Mouse (Mus musculus) layer of hippocampus, adult 9-11 months (tissue): ENCODE data around the gene Vps53.

Experiments used
- DNase-seq: peaks from one replicate; pipeline ENCODE4 v3.0.0; 2022

Vps53 gene

GRCm38 (mm10) chr11:76106551-76107496 lies 72.6 kb downstream of the Vps53 start:
- DNase-seq = no peak

DNA sequence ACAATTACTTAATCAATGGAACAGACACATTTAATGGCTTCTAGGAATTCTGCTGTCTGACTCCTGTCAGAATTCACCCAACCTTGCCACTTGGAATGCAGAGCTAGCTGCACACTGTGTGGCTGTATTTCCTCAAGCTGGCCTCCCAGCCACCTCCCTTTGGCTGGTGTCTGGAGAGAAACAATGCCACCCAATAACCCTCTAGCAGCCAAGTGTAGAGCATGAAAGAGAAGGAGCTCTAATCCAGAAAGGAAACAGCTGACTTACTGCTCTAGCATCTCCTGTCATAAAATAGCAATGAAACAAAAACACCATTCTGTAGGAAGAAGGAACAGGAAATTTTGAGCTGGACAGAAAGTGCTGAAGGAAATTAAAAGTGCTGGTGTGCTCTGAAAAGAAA lies 78.3 kb downstream of the Vps53 start:
- DNase-seq = no peak

DNA sequence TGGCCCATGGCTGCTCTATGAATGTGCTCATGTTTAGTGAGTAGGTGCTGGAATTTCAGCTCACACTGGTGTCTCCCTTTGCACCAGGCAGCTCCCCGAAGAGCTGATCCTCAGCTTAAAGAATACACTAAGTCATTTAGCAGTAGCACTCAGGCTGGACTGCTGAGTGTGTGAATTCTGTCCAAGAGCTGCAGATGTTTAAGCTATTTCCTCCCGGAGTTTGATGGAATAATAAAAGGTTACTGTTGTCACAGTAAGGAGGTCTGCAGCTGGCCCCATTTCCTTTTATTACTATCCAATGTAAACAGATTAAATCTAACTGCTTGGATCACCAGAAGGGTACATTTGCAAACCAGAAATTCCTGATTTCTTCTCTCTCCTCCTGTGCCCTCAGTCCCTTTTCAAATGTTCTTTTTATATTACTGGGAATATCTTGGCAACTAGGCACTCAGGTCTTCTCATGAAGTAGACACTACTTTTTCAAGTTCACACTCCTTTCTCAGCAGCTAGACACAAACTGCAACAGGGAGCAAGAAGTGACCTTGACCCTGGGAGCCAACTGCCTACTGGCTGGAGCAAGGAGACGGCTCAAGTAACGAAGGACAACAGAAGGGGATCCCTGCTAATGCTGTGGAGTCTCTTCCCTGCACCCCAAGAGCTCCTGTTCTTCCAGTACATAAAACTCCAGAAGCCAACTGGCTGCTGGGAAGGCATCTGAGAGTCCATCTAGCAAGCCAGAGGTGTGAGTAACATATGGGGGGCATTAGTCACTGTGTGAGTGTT lies 80.1 kb downstream of the Vps53 start:
- DNase-seq = no peak

- no peak for DNase-seq
Measured at GRCm38 (mm10) chr11:76093610-76094009, 85.8 kb downstream of the Vps53 start.

- no peak for DNase-seq
Measured at GRCm38 (mm10) chr11:76089776-76090175, 89.7 kb downstream of the Vps53 start.

- no peak for DNase-seq
Measured at GRCm38 (mm10) chr11:76088506-76088905, 90.9 kb downstream of the Vps53 start.

DNA sequence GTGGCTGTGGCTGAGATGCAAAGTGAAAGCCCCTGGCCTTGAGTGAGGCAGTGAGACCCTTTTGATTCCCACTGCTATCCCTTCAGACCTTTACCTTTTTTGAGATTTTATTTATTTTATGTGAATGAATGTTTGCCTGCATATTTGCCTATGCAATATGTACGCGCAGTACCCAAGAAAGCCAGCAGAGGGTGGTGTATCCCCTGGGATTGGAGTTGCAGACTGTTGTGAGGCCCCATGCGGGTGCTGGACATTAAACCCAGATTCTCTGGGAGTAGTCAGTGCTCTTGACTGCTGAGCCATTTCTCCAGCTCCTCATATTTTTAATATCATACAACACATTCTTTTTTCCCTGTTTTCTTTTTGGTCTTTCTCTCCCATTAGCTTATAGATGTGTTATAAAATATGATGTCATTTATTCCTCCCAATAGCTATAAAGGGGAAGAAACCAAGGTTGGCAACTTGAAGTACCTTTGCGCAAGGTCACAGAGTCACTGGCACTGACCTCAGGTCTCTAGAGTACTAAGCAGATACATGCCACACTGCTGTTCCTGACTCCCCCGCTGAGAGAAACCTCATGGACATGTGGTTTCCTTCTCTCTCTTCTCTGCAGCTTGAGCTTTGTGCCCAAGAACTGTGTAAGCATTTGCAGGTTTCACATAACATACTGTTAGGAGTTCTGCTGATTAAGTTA lies 93.4 kb downstream of the Vps53 start:
- DNase-seq = no peak

DNA sequence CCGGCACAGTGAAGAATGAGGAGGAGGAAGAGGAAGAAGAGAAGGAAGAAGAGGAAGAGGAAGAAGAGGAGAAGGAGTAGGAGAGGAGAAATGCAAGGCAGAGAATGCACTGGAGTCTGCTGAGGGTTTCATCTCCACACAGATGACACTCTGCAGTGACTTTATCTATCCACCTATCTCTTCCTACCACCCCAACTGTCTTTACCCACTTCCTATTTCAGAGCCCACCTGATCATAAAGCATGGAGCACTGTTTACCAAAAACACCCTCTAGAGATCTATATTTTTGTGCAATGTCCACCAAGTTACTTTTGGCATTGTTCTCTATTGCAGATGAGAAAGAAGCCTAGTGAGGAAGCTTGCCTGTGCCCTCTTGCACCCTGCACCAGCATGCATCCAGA lies 94.5 kb downstream of the Vps53 start:
- no peak for DNase-seq

DNA sequence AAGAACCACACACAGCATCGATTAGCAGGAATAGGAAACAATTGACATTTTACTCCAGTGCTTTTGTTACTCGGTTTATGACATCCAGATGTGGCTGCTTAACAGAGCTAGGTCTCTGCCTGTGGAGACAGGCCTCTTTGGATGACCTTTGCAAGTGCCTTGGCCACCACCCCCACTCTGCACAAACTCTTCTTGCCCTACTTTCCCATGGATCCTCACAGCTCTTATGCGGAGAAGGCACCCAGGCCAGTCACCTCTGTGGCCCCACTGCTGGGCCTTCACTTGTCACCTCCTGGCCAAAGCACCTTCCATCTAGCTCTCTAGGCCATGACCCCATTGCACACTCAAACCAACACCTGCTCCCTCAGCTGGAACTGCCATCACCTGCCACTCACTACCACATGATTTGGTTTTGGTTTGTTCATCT lies 95.5 kb downstream of the Vps53 start:
- DNase-seq = no peak

GRCm38 (mm10) chr11:76081048-76081640 lies 98.3 kb downstream of the Vps53 start:
- DNase-seq = no peak

GRCm38 (mm10) chr11:76080293-76080692 lies 99.2 kb downstream of the Vps53 start:
- DNase-seq = no peak

DNA sequence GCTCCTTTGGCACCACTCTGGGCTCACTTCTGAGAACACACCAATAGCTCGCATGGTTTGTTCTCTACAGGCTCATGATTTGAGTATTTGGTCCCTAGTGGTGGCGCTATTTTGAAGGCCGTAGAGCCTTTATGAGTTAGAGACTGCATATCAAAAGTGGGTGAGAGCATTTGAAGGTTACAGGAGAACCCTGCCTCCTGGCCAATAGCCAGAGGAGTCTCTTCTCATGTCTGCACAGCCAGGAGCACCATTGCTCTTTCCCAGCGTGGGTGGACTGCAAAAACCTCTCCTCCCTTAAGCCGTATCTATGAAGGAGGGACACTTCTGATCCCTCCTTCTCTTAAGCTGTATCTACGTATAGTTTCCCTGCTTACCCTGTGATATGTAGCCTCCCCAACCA lies 102.1 kb downstream of the Vps53 start:
- DNase-seq = no peak

DNA sequence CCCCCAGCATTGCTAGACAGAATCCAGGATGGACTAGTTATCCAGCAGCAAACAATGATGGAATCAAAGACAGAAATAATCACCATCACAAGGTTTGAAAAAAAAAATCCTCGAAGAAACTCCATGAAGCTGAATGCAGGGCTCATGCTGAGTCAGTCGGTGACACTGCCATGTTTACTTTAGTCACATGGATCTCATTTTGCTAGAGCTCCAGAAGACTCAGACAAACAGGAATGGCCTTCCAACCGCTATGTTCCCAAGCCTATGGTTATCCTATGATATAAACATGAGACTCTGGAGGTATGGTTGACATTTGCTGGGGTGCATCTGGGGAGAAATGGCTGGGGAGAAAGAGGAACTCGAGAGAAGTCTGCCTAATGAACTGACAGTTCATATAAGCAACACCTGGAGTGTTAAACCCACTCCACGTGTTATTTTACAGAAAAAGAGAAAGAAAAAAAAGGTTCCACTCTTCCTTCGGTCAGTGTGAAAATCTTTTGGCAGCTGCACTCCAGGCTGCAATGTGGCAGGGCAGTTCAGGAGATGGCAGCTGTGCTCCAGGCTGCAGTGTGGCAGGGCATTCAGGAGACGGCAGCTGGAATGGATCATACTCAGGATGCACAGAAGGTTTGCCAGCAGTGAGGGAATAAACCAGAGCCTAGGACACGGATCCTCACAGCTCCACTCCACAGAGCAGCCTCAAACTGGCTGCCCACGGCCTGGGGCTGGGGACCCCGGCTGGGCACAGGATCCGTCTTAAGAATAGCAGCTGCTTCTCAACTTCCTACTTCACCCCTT lies 105.0 kb downstream of the Vps53 start:
- no peak for DNase-seq

DNA sequence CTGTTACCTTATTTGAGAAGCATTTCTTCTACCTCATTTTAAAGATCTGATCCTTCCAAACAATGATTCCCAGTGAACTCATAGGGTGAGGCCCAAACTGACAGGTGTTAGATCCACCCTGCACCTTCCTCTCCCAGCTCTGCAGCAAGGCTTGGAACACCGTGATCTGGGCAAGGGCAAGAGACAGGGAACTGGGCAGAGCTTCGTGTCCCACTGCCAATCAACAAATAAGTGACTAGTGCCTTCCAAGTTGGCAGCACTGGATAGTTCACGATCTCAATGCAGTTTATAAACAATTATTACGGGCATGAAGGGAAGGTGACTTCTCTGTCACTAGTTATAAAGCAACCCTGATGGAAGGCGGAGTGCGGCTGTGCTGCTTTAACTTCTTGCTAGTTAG lies 109.6 kb downstream of the Vps53 start:
- DNase-seq = no peak

DNA sequence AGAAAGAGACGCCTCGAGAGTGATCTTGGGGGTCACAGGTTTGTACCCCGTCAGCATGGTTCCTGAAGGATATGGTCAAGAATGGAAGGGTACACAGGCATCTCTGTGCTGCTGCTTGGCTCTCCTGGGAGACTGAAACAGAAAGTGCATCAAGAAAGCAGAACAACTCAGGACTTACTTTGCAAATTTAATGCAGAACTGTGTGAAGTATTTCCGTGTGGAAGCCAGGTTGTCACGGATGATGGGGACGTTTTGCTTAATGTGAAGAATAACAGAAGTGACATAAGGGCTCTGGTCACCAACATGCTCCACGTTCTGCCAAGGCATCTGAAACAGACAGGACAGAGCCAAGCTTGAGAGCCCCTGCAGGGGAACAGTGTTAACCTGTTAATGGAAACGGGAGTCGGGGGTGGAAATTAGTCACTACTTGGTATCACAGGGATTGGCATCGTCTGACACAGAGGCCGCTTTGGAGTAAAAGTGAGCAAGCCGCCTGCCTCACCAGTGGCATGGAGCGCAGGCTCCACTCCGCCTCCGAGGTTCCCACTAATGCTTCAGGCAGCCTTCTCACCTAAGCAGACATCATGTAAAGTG lies 112.8 kb downstream of the Vps53 start:
- DNase-seq = no peak

DNA sequence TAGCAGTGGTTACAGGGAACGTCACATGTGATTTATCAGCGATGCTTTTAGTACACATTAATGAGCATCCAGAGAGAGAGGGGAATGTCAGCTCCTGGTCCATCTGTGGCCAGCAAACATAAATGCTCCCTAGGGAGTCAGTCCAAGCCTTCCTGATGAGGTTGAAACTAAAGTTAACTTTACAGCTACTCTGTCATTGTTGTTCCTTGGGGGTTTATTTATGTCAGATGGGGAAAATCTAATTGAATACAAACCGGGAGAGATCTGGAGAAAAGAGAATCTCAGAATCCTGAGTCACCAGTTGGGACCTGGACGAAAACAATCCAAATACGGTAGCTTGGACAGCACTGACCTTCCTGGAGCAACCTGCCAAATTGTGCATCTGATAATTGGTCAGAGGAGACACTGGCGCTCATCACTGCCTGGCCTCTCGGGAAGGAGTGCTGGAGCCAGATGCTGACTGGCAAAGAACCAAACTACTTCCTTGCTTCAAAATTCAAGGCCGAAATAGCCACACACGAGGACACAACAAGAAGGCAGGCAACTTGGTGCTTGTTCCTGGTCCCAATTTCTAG lies 113.8 kb downstream of the Vps53 start:
- no peak for DNase-seq

- DNase-seq = no peak
Measured at GRCm38 (mm10) chr11:76064411-76064810, 115.0 kb downstream of the Vps53 start.

GRCm38 (mm10) chr11:76060906-76061305 lies 118.5 kb downstream of the Vps53 start:
- DNase-seq = no peak

GRCm38 (mm10) chr11:76059971-76060370 lies 119.5 kb downstream of the Vps53 start:
- no peak for DNase-seq

DNA sequence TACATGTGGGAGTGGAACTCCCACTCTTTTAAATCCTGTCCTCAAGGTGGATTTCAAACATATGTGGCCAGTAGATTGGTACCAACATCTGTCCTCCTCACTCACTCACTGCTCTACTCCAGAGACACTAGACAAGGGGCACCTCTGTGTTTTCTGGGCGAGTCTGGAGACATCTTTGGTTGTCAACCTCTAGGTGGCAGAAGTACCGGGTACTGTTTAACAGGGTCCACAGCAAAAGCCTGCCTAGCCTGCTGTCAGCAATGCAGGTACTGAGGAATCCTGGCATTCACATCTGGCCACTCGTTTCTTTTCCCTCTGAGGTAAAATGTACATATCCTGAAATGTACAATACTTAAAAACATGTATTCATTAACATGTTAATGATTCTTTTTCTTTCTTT lies 123.0 kb downstream of the Vps53 start:
- DNase-seq = no peak

DNA sequence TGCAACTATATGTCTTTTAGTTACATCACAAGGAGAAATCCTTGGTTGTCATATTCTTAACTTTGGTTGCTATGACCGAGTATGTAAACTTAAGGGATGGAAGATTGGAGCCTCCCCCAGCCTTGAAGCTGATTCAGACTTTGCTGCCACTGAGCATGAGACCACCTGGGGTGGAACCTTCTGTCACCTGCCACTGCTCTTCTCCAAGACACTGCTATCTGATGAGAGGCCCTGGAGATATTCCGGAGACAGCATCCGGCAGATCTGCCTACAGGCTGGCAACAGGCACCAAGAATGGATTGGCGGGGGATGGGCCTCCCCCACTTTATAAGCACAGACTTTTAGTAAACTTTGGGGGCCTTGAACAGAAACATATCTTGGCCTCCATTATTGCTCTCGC lies 127.0 kb downstream of the Vps53 start:
- no peak for DNase-seq
